Mouse (Mus musculus): ENCODE results near the gene Zc3h18. TPM values are rescaled to one million over a fixed set of nuclear protein-coding genes. Genes with fewer than 3 reads are reported as not detected.
A peak's percentile ranks its signal among the peaks of the same experiment; 100 is the strongest.

Zc3h18 gene
- polyA plus RNA-seq, 1 experiment from 2014 or later, result 40.5 TPM

DNA sequence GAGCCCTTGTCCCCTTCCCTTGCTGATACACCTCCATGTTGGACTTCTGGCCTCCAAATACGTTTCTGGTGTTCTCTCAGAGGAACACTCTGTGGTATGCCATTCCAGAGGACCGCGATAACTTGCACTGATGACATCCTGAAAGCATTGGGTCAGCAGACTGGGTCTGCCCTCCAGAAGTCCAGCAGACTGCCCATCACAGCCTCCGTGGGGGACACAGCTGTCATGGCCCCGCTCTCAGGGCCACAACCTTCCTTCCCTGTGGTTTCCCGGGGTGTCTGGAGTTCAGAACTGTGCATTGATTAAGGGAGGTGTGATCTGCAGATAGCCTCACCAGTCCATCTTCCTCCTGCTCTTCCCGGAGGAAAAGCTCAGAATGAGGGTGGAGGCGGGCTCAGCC, 86.1 kb downstream of the Zc3h18 start:
- 76% methylated on average over 8 of the region's 8 CpGs for WGBS
- Histone ChIP-seq H3K27ac (ENCODE audit: low read length) (no peak overlapping the region), H3K9ac (ENCODE audit: low read depth, low read length) (no peak overlapping the region), H3K36me3 (ENCODE audit: control insufficient read depth, insufficient read depth, low read length) (peaks cover 6% of the 10 kb centered on the region), H3K9me3 (ENCODE audit: control insufficient read depth, low read length) (no peaks in the 10 kb centered on the region), H3K4me1 (ENCODE audit: control insufficient read depth, insufficient read depth, low read length) (peaks cover 14% of the 10 kb centered on the region; the same call in 1 of the 2 replicates), H3K4me3 (ENCODE audit: low read length) (no peak overlapping the region), H3K4me2 (ENCODE audit: low read depth, low read length) (no peak overlapping the region), H3K27me3 (replicated peaks; ENCODE audit: control insufficient read depth, insufficient read depth, low read length) (peaks cover 11% of the 10 kb centered on the region; the same call in 1 of the 2 replicates)
- no peak for ATAC-seq

DNA sequence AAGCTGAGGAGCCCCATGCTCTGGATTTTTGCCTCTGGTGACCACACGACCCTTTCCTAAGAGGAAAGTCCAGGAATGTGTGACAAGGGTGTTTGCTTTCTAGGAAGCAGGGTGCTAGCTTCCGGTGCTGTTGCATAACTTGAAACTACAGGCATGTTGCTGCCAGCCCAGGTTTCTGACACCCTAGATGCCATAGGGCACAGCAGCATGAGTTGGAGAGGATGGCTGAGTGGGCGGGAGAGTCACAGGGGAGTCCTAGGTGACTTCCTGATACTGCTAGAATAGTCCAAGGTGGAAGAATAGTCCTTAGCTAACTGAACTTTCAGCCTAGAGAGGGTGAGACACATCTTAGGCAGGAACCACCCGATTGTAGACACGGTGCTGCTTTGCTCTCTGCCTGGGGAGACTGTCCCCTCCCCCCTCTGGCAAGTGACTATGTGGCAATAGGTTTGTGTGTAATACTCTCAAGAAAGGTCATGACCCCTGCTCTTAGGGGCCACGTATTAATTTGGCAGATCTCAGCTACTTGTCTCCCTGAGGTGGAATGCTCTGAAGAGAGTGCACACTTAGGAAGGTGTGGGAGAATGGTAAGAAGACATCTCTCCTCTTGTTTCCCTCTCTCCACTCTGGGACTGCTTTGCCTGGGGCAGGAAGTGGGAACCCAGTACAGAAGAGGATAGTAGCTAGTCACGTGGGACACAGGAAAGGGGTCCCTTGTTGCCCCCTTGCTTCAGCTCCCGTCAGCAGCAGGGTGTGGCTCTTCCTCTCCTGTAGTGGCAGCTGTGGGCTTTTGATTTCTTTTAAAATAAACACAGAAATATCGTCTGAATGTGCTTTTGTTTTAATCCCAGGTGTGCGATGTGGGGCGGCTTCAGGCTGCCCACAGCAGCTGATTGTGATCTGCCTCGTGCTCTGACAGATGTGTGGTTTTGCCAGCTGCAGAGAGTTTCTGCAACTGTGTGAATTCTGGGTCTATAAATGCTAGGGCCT, 87.5 kb downstream of the Zc3h18 start:
- peak; percentile 17; the same call in 1 of the 2 replicates for ATAC-seq
- Histone ChIP-seq H3K4me1 (ENCODE audit: control insufficient read depth, insufficient read depth, low read length) (peaks cover 14% of the 10 kb centered on the region; the same call in 1 of the 2 replicates), H3K27ac (ENCODE audit: low read length) (no peak overlapping the region), H3K4me2 (ENCODE audit: low read depth, low read length) (no peak overlapping the region), H3K4me3 (ENCODE audit: low read length) (no peak overlapping the region), H3K27me3 (replicated peaks; ENCODE audit: control insufficient read depth, insufficient read depth, low read length) (peaks cover 11% of the 10 kb centered on the region; the same call in 1 of the 2 replicates), H3K9me3 (ENCODE audit: control insufficient read depth, low read length) (no peaks in the 10 kb centered on the region), H3K36me3 (ENCODE audit: control insufficient read depth, insufficient read depth, low read length) (peaks cover 11% of the 10 kb centered on the region), H3K9ac (ENCODE audit: low read depth, low read length) (peak overlapping the region; percentile 9; the same call in 1 of the 2 replicates)
- WGBS, result 44% methylated on average over 12 of the region's 12 CpGs

DNA sequence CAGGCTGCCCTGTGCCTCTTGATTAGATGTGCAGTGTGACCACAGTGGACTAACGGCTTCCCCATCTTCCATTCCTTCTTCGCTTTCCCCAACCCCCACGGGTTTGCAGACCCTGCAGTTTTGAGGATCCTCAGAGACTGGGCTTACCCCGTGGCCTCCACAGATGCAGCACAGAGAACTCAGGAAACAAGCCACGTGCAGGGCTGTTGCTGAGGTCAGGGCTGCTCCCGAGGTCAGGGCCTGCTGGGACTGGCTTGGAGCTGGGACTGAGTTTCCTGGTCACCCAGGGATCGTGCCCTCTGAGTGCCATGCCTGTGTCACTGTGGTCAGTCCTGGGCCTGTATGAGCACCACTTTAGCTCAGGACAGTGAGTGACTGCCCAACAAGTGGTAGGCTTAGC, 88.6 kb downstream of the Zc3h18 start:
- Histone ChIP-seq H3K4me3 (ENCODE audit: low read length) (no peak overlapping the region), H3K4me2 (ENCODE audit: low read depth, low read length) (no peak overlapping the region), H3K27ac (ENCODE audit: low read length) (no peak overlapping the region), H3K9ac (ENCODE audit: low read depth, low read length) (no peak overlapping the region), H3K9me3 (ENCODE audit: control insufficient read depth, low read length) (no peaks in the 10 kb centered on the region), H3K36me3 (ENCODE audit: control insufficient read depth, insufficient read depth, low read length) (peaks cover 11% of the 10 kb centered on the region), H3K27me3 (replicated peaks; ENCODE audit: control insufficient read depth, insufficient read depth, low read length) (peaks cover 5% of the 10 kb centered on the region; the same call in 1 of the 2 replicates), H3K4me1 (ENCODE audit: control insufficient read depth, insufficient read depth, low read length) (peaks cover 14% of the 10 kb centered on the region; the same call in 1 of the 2 replicates)
- 67% methylated on average over 7 of the region's 7 CpGs for WGBS
- ATAC-seq, result no peak

Other genes with a start within 250 kb of the Zc3h18 start
- 2.6 and 2.7 TPM in 2 replicates for gene Zfpm1, start 94.5 kb upstream of the Zc3h18 start, polyA plus RNA-seq (2015; fragmentation: Nextera tagmentation; extraction: Ambion mirVana)
- not detected in 2 replicates for gene Trhr2, start 15.9 kb upstream of the Zc3h18 start, polyA plus RNA-seq (2015; fragmentation: Nextera tagmentation; extraction: Ambion mirVana)
- not detected in 2 replicates for gene Il17c, start 45.4 kb downstream of the Zc3h18 start, polyA plus RNA-seq (2015; fragmentation: Nextera tagmentation; extraction: Ambion mirVana)
- 338 and 349 TPM in 2 replicates for gene Cyba, start 56.3 kb downstream of the Zc3h18 start, polyA plus RNA-seq (2015; fragmentation: Nextera tagmentation; extraction: Ambion mirVana)
- 80.4 and 81.7 TPM in 2 replicates for gene Mvd, start 66.8 kb downstream of the Zc3h18 start, polyA plus RNA-seq (2015; fragmentation: Nextera tagmentation; extraction: Ambion mirVana)
- gene Snai3, start 84.1 kb downstream of the Zc3h18 start, polyA plus RNA-seq (2015; fragmentation: Nextera tagmentation; extraction: Ambion mirVana), result 0.73 and 0.83 TPM in 2 replicates
- 29.2 and 30.4 TPM in 2 replicates for gene Rnf166, start 99.5 kb downstream of the Zc3h18 start, polyA plus RNA-seq (2015; fragmentation: Nextera tagmentation; extraction: Ambion mirVana)
- 37.9 and 43.6 TPM in 2 replicates for gene Ctu2, start 99.5 kb downstream of the Zc3h18 start, polyA plus RNA-seq (2015; fragmentation: Nextera tagmentation; extraction: Ambion mirVana)
- 9.8 and 11.3 TPM in 2 replicates for gene Piezo1, start 174.7 kb downstream of the Zc3h18 start, polyA plus RNA-seq (2015; fragmentation: Nextera tagmentation; extraction: Ambion mirVana)
- 36.2 and 40.0 TPM in 2 replicates for gene Cdt1, start 191.4 kb downstream of the Zc3h18 start, polyA plus RNA-seq (2015; fragmentation: Nextera tagmentation; extraction: Ambion mirVana)
- gene Aprt, start 200.3 kb downstream of the Zc3h18 start, polyA plus RNA-seq (2015; fragmentation: Nextera tagmentation; extraction: Ambion mirVana), result 736 and 778 TPM in 2 replicates
- 22.4 and 27.4 TPM in 2 replicates for gene Galns, start 234.9 kb downstream of the Zc3h18 start, polyA plus RNA-seq (2015; fragmentation: Nextera tagmentation; extraction: Ambion mirVana)
- 76.7 and 86.4 TPM in 2 replicates for gene Trappc2l, start 235.0 kb downstream of the Zc3h18 start, polyA plus RNA-seq (2015; fragmentation: Nextera tagmentation; extraction: Ambion mirVana)
- gene Pabpn1l, start 246.1 kb downstream of the Zc3h18 start, polyA plus RNA-seq (2015; fragmentation: Nextera tagmentation; extraction: Ambion mirVana), result 0.23 TPM in 1 of 2 replicates, not detected in the other

Data from intestine, embryonic 16.5 days (tissue).